Mouse (Mus musculus) C2C12 (cell line): Measurements from ENCODE around the gene Lrfn2.

Source experiments
- CEBPB ChIP-seq: IDR thresholded peaks from one replicate; pipeline ENCODE4 v1.6.1; 2011; ENCODE audit warnings: low read depth, mild to moderate bottlenecking, control low read depth, moderate library complexity
- CTCF ChIP-seq: IDR thresholded peaks from one replicate; pipeline ENCODE4 v1.5.1; 2011; ENCODE audit not compliant: control insufficient read depth, insufficient read depth, insufficient read length
- FOSL1 ChIP-seq: IDR thresholded peaks from one replicate; pipeline ENCODE4 v1.8.0; 2011; ENCODE audit warnings: mild to moderate bottlenecking, low read length; ENCODE audit not compliant: poor library complexity, insufficient read depth, severe bottlenecking
- MAX ChIP-seq: IDR thresholded peaks from one replicate; pipeline ENCODE4 v1.6.1; 2011; ENCODE audit warnings: mild to moderate bottlenecking, control low read depth
- MYOD1 ChIP-seq: IDR thresholded peaks from one replicate; pipeline ENCODE4 v1.6.1; 2011; ENCODE audit warnings: low read depth; ENCODE audit not compliant: control insufficient read depth, insufficient read length
- MYOG ChIP-seq: IDR thresholded peaks from one replicate; pipeline ENCODE4 v1.6.1; 2011; ENCODE audit not compliant: control insufficient read depth, insufficient read length; ENCODE audit errors: extremely low read depth
- USF1 ChIP-seq: IDR thresholded peaks from one replicate; pipeline ENCODE4 v1.6.1; 2011; ENCODE audit warnings: low read depth, mild to moderate bottlenecking, control low read depth, moderate library complexity

DNA sequence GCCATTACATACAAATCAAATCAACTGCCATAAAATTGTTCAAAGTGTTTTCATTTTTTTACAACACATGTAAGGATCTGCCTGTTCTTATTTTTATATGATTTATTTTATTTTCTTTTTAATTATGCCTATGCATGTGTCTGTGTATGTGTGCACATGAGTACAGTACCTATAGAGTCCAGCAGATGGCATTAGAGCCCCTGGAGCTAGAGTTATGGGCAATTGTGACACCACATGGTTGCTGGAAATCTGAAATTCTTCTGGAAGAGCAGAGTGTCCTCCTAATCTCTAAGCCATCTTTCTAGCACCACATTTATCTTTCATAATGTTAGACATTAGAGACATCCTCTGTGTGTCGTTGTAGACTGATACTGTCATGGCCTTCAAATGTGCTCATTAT is 192.0 kb downstream of the Lrfn2 start:
- TF ChIP-seq USF1, result no peak
- no peak for TF ChIP-seq CEBPB
- TF ChIP-seq CTCF, result no peak
- no peak for TF ChIP-seq MAX
- TF ChIP-seq MYOG, result no peak
- no peak for TF ChIP-seq MYOD1
- TF ChIP-seq FOSL1, result no peak
